Comparison of ENCODE assay signal across 11 mouse cellular contexts in genomic region chr14:120363090-120363818, GRCm38 (mm10).
DNase-seq lines count a peak whose midpoint lies in the region; ATAC-seq lines count a peak whose summit lies in the region.
"Had no signal": no experiment of that assay in that cellular context is flagged by ENCODE, and none has a peak within 500 bp of the region (broad histone marks: within the 10 kb centered on the region; RNA-seq: fewer than 3 reads in every experiment).

No protein-coding gene starts in this region.

- no peak overlapping the region for H3K9ac ChIP-seq in lung, embryonic 16.5 days (ENCODE audit: low read length)
- H3K9ac ChIP-seq in heart, embryonic 15.5 days, result no peak overlapping the region
- H3K9ac ChIP-seq in neural tube, embryonic 13.5 days, result no peak overlapping the region

- peak; percentile 88 for DNase-seq in heart, adult 11 months
- no peak for DNase-seq in heart, postnatal 14 days
- DNase-seq in lung, adult 18-20 months, result no peak
- no peak for DNase-seq in left cerebral cortex, adult 11 months (ENCODE audit: low spot score)
- no peak for DNase-seq in spleen, adult 18-20 months
- DNase-seq: adrenal gland, adult 8-10 months; kidney, postnatal 36 days had no signal

- no peaks in the 10 kb centered on the region for H3K27me3 ChIP-seq in lung, embryonic 16.5 days (ENCODE audit: control insufficient read depth, insufficient read depth, low read depth, low read length)
- H3K27me3 ChIP-seq in heart, embryonic 15.5 days, result no peaks in the 10 kb centered on the region
- no peaks in the 10 kb centered on the region for H3K27me3 ChIP-seq in neural tube, embryonic 13.5 days

- 69% methylated on average over 8 of the region's 8 CpGs for WGBS in lung, embryonic 16.5 days
- 66% methylated on average over 8 of the region's 8 CpGs for WGBS in heart, embryonic 15.5 days
- 61% methylated on average over 8 of the region's 8 CpGs for WGBS in neural tube, embryonic 13.5 days

- peaks cover 19% of the 10 kb centered on the region for H3K4me1 ChIP-seq in lung, embryonic 16.5 days (replicated peaks; ENCODE audit: control insufficient read depth, insufficient read depth, low read length)
- H3K4me1 ChIP-seq in heart, embryonic 15.5 days (replicated peaks), result peaks cover 30% of the 10 kb centered on the region
- H3K4me1 ChIP-seq in neural tube, embryonic 13.5 days (replicated peaks), result peaks cover 9% of the 10 kb centered on the region

- H3K4me3 ChIP-seq in lung, embryonic 16.5 days (ENCODE audit: low read length), result no peak overlapping the region
- no peak overlapping the region for H3K4me3 ChIP-seq in heart, embryonic 15.5 days
- H3K4me3 ChIP-seq in neural tube, embryonic 13.5 days, result no peak overlapping the region

- H3K27ac ChIP-seq in lung, embryonic 16.5 days (ENCODE audit: low read length), result peak overlapping the region; percentile 14; the same call in 1 of the 2 replicates
- H3K27ac ChIP-seq in heart, embryonic 15.5 days, result peak overlapping the region; percentile 65
- peak overlapping the region; percentile 62 for H3K27ac ChIP-seq in neural tube, embryonic 13.5 days (replicated peaks)

- H3K9me3 ChIP-seq in lung, embryonic 16.5 days (ENCODE audit: control insufficient read depth, low read length), result no peaks in the 10 kb centered on the region
- no peaks in the 10 kb centered on the region for H3K9me3 ChIP-seq in heart, embryonic 15.5 days (replicated peaks)
- no peaks in the 10 kb centered on the region for H3K9me3 ChIP-seq in neural tube, embryonic 13.5 days

- intact Hi-C loops in heart, postnatal 14 days (cut with DNase I), result no loop called here

- 0 out of 2 replicates have a peak, but pooled peaks cover 7% of the 10 kb centered on the region for H3K36me3 ChIP-seq in lung, embryonic 16.5 days (ENCODE audit: control insufficient read depth, insufficient read depth, low read length)
- 0 out of 2 replicates have a peak, but pooled peaks cover 5% of the 10 kb centered on the region for H3K36me3 ChIP-seq in heart, embryonic 15.5 days
- no peaks in the 10 kb centered on the region for H3K36me3 ChIP-seq in neural tube, embryonic 13.5 days

- ATAC-seq in lung, embryonic 16.5 days (ENCODE audit: low read depth), result peak; percentile 16; the same call in 1 of the 2 replicates
- ATAC-seq in heart, embryonic 15.5 days (replicated peaks; ENCODE audit: insufficient number of reproducible peaks, insufficient read depth, low FRiP score, low read depth), result 0 out of 2 replicates have a peak, but pooled peaks have one; percentile 36
- peak; percentile 63 for ATAC-seq in neural tube, embryonic 13.5 days (ENCODE audit: low read depth)
- ATAC-seq: forebrain, embryonic 16.5 days had no signal

- H3K4me2 ChIP-seq in lung, embryonic 16.5 days (ENCODE audit: low read depth, low read length), result no peak overlapping the region
- no peak overlapping the region for H3K4me2 ChIP-seq in heart, embryonic 15.5 days
- no peak overlapping the region for H3K4me2 ChIP-seq in neural tube, embryonic 13.5 days

Comparison
In these comparisons a context has a peak if more than half of its experiments do, and no peak if none do; other contexts are left out.
1. H3K27ac ChIP-seq: peak in every context shown above with its lines; median percentile 65 in heart, embryonic 15.5 days; 62 in neural tube, embryonic 13.5 days; 14 in lung, embryonic 16.5 days.